ENCODE assay signal across 9 mouse cellular contexts in the genomic region with DNA sequence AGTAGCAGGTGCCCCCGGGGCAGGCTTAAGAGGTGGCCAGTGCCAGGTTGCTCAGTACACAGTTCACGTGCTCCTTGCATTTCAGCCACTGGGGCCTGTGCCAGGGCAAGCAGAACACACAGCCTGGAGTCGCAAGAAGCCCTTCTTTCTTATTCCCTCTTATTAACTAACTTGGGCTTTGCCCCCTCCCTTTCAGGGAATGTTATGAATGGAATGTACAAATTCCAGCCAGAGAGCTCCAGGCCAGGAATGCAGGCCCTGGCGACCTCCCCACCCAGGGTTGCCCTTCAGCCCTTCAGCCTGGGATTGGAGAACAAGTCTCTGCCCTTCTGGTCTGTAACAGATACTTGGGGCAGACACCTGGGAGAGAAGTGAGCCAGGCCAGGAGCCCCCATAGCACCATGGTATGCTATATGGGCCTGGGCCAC. TPM values are rescaled to one million over a fixed set of nuclear protein-coding genes. Genes with fewer than 3 reads are reported as not detected.
DNase-seq lines count a peak whose midpoint lies in the region; ATAC-seq and TF ChIP-seq lines count a peak whose summit lies in the region.
"Had no signal": no experiment of that assay in that cellular context is flagged by ENCODE, and none has a peak within 500 bp of the region (broad histone marks: within the 10 kb centered on the region; RNA-seq: fewer than 3 reads in every experiment).

No protein-coding gene starts in this region.

- ATAC-seq in forebrain, postnatal 0 days = peak; percentile 44; the same call in 1 of the 2 replicates
- ATAC-seq in hindbrain, embryonic 11.5 days (ENCODE audit: low FRiP score) = peak; percentile 17; the same call in 1 of the 2 replicates
- ATAC-seq in midbrain, embryonic 15.5 days (replicated peaks) = peak; percentile 62; the same call in 1 of the 2 replicates

- H3K9me3 ChIP-seq in ES-Bruce4 (replicated peaks; ENCODE audit: control insufficient read depth, insufficient read depth, low read length, poor library complexity, severe bottlenecking) = no peaks in the 10 kb centered on the region
- no peaks in the 10 kb centered on the region for H3K9me3 ChIP-seq in forebrain, postnatal 0 days (ENCODE audit: low read length)
- no peaks in the 10 kb centered on the region for H3K9me3 ChIP-seq in hindbrain, embryonic 11.5 days (ENCODE audit: control insufficient read depth, low read length)
- no peaks in the 10 kb centered on the region for H3K9me3 ChIP-seq in midbrain, embryonic 15.5 days

- peaks cover 8% of the 10 kb centered on the region for H3K4me1 ChIP-seq in ES-Bruce4 (ENCODE audit: control insufficient read depth, insufficient read depth, low read length)
- peaks cover 4% of the 10 kb centered on the region; the same call in 1 of the 2 replicates for H3K4me1 ChIP-seq in forebrain, postnatal 0 days (ENCODE audit: insufficient read depth)
- H3K4me1 ChIP-seq in hindbrain, embryonic 11.5 days (replicated peaks; ENCODE audit: control insufficient read depth, insufficient read depth, low read length) = no peaks in the 10 kb centered on the region
- H3K4me1 ChIP-seq in midbrain, embryonic 15.5 days = 0 out of 2 replicates have a peak, but pooled peaks cover 16% of the 10 kb centered on the region

- TF ChIP-seq POLR2A in ES-Bruce4 (IDR thresholded peaks at IDR 0.05; ENCODE audit: insufficient read depth, low read length) = no peak

- H3K27ac ChIP-seq in ES-Bruce4 (ENCODE audit: insufficient read depth, low read length) = peak overlapping the region; percentile 75
- 0 out of 2 replicates have a peak overlapping the region, but pooled peaks have one; percentile 30 for H3K27ac ChIP-seq in forebrain, postnatal 0 days (ENCODE audit: low read depth, low read length)
- H3K27ac ChIP-seq in hindbrain, embryonic 11.5 days (ENCODE audit: low read depth, low read length) = no peak overlapping the region
- peak overlapping the region; percentile 66 for H3K27ac ChIP-seq in midbrain, embryonic 15.5 days

- no peak for TF ChIP-seq CTCF in ES-Bruce4 (IDR thresholded peaks at IDR 0.05; ENCODE audit: low read depth, low read length)
- no peak for TF ChIP-seq CTCF in forebrain, postnatal 0 days (IDR thresholded peaks at IDR 0.05; ENCODE audit: low read depth)

- no peaks in the 10 kb centered on the region for H3K27me3 ChIP-seq in ES-Bruce4 (ENCODE audit: control insufficient read depth, insufficient read depth, low read length, poor library complexity, severe bottlenecking)
- no peaks in the 10 kb centered on the region for H3K27me3 ChIP-seq in forebrain, postnatal 0 days (ENCODE audit: insufficient read depth, low read length)
- no peaks in the 10 kb centered on the region for H3K27me3 ChIP-seq in hindbrain, embryonic 11.5 days (ENCODE audit: control insufficient read depth, insufficient read depth, low read length)
- no peaks in the 10 kb centered on the region for H3K27me3 ChIP-seq in midbrain, embryonic 15.5 days (replicated peaks)

- no peak overlapping the region for H3K4me2 ChIP-seq in forebrain, postnatal 0 days (ENCODE audit: low read depth)
- H3K4me2 ChIP-seq in hindbrain, embryonic 11.5 days (replicated peaks; ENCODE audit: low read depth, low read length) = no peak overlapping the region
- no peak overlapping the region for H3K4me2 ChIP-seq in midbrain, embryonic 15.5 days

- no peaks in the 10 kb centered on the region for H3K36me3 ChIP-seq in ES-Bruce4 (ENCODE audit: control insufficient read depth, insufficient read depth, low read length, poor library complexity, severe bottlenecking)
- H3K36me3 ChIP-seq in forebrain, postnatal 0 days (ENCODE audit: insufficient read depth) = no peaks in the 10 kb centered on the region
- H3K36me3 ChIP-seq in hindbrain, embryonic 11.5 days (ENCODE audit: control insufficient read depth, insufficient read depth, low read length) = no peaks in the 10 kb centered on the region
- no peaks in the 10 kb centered on the region for H3K36me3 ChIP-seq in midbrain, embryonic 15.5 days (replicated peaks)

- H3K4me3 ChIP-seq in ES-Bruce4 (ENCODE audit: low read depth, low read length) = no peak overlapping the region
- no peak overlapping the region for H3K4me3 ChIP-seq in forebrain, postnatal 0 days (ENCODE audit: low read depth, low read length)
- H3K4me3 ChIP-seq in hindbrain, embryonic 11.5 days (ENCODE audit: low read depth, low read length) = no peak overlapping the region
- H3K4me3 ChIP-seq in midbrain, embryonic 15.5 days = no peak overlapping the region

- WGBS in forebrain, postnatal 0 days = 21% methylated on average over 4 of the region's 4 CpGs
- WGBS in hindbrain, embryonic 11.5 days = 45% methylated on average over 4 of the region's 4 CpGs
- 34% methylated on average over 4 of the region's 4 CpGs for WGBS in midbrain, embryonic 15.5 days

- peak; percentile 39 for DNase-seq in WW6 (ENCODE audit: low read depth, low spot score)
- no peak for DNase-seq in forebrain, postnatal 0 days
- peak; percentile 8 for DNase-seq in hindbrain, embryonic 11.5 days (ENCODE audit: low spot score)
- peak; percentile 42 to 43 for DNase-seq in layer of hippocampus, postnatal 36 days
- no peak for DNase-seq in spleen, postnatal 10 days (ENCODE audit: low spot score in 2 of 2)
- DNase-seq in frontal cortex, postnatal 25 days (ENCODE audit: low spot score in 2 of 2) = no peak

- peak; percentile 95 for TF ChIP-seq EP300 in ES-Bruce4 (IDR thresholded peaks at IDR 0.05; ENCODE audit: insufficient read depth, low read depth, low read length)

- H3K9ac ChIP-seq in ES-Bruce4 (ENCODE audit: low read depth, poor library complexity, severe bottlenecking) = peak overlapping the region; percentile 18
- H3K9ac ChIP-seq in forebrain, postnatal 0 days = no peak overlapping the region
- no peak overlapping the region for H3K9ac ChIP-seq in hindbrain, embryonic 11.5 days (ENCODE audit: low read depth, low read length)
- H3K9ac ChIP-seq in midbrain, embryonic 15.5 days = no peak overlapping the region

RNA-seq across cellular contexts. Expression of gene Aldh1l1, which starts 22.0 kb away (rescaled TPM):
- 5.0 and 5.8 TPM in 2 replicates for polyA plus RNA-seq in ES-Bruce4 (2011; ENCODE audit: insufficient read depth, insufficient read length, low read depth, missing spikeins)
- 70.2 and 71.3 TPM in 2 replicates for total RNA-seq in forebrain, postnatal 0 days (2014; rRNA removed)
- polyA plus RNA-seq in forebrain, postnatal 0 days (2015; fragmentation: Nextera tagmentation; extraction: Ambion mirVana) = 54.2 and 67.8 TPM in 2 replicates
- polyA plus RNA-seq in hindbrain, embryonic 11.5 days (2014; fragmentation: Nextera tagmentation; extraction: Ambion mirVana) = 2.2 TPM in 2 replicates
- total RNA-seq in layer of hippocampus, postnatal 36 days (2021) = 10 to 100 TPM; 40.9 to 41.3 TPM
- polyA plus RNA-seq in midbrain, embryonic 15.5 days (2015; fragmentation: Nextera tagmentation; extraction: Ambion mirVana) = 49.9 and 58.7 TPM in 2 replicates

RNA-seq across cellular contexts. Expression of gene Klf15, which starts 45.8 kb away (rescaled TPM):
- 4.8 and 7.4 TPM in 2 replicates for polyA plus RNA-seq in ES-Bruce4 (2011; ENCODE audit: insufficient read depth, insufficient read length, low read depth, missing spikeins)
- 16.6 and 24.6 TPM in 2 replicates for total RNA-seq in forebrain, postnatal 0 days (2014; rRNA removed)
- 16.2 and 17.5 TPM in 2 replicates for polyA plus RNA-seq in forebrain, postnatal 0 days (2015; fragmentation: Nextera tagmentation; extraction: Ambion mirVana)
- 1.9 and 3.6 TPM in 2 replicates for polyA plus RNA-seq in hindbrain, embryonic 11.5 days (2014; fragmentation: Nextera tagmentation; extraction: Ambion mirVana)
- 10 to 100 TPM; 26.2 to 41.7 TPM for total RNA-seq in layer of hippocampus, postnatal 36 days (2021)
- polyA plus RNA-seq in midbrain, embryonic 15.5 days (2015; fragmentation: Nextera tagmentation; extraction: Ambion mirVana) = 13.6 and 15.5 TPM in 2 replicates
- total RNA-seq: common myeloid progenitor, adult 5-6 weeks had no signal

Comparison
In these comparisons a context has a peak if more than half of its experiments do, and no peak if none do; other contexts are left out.
1. DNase-seq: peak in WW6 (single experiment), hindbrain, embryonic 11.5 days (single experiment) and layer of hippocampus, postnatal 36 days (2 of 2); none in forebrain, postnatal 0 days (single experiment), spleen, postnatal 10 days (0 of 2) and frontal cortex, postnatal 25 days (0 of 2).
2. Peak in every context shown above with its lines, with median percentiles within 50 percentile points of each other: ATAC-seq.